Mouse (Mus musculus) mesoderm, embryonic 11.5 days (tissue): Measurements from ENCODE around the gene Kcnma1.

Source experiments
- DNase-seq: peaks from one replicate; pipeline ENCODE4 v3.0.0-alpha.2; 2012; ENCODE audit warnings: low read depth, low spot score

The Kcnma1 gene

GRCm38 (mm10) chr14:23531735-23532525, 482.4 kb downstream of the Kcnma1 start:
- no peak for DNase-seq

- DNase-seq: peak; percentile 70
Measured at GRCm38 (mm10) chr14:23529720-23530119, 484.6 kb downstream of the Kcnma1 start.

GRCm38 (mm10) chr14:23529229-23529628, 485.1 kb downstream of the Kcnma1 start:
- no peak for DNase-seq

- no peak for DNase-seq
Measured at GRCm38 (mm10) chr14:23525910-23526309, 488.4 kb downstream of the Kcnma1 start.

- no peak for DNase-seq
Measured at GRCm38 (mm10) chr14:23523825-23524491, 490.3 kb downstream of the Kcnma1 start.

GRCm38 (mm10) chr14:23522606-23523159, 491.6 kb downstream of the Kcnma1 start:
- peak; percentile 24 for DNase-seq

GRCm38 (mm10) chr14:23521080-23521684, 493.1 kb downstream of the Kcnma1 start:
- DNase-seq: no peak

- no peak for DNase-seq
Measured at GRCm38 (mm10) chr14:23517374-23517773, 496.9 kb downstream of the Kcnma1 start.

GRCm38 (mm10) chr14:23509792-23510191, 504.5 kb downstream of the Kcnma1 start:
- DNase-seq: no peak

GRCm38 (mm10) chr14:23502236-23502790, 512.0 kb downstream of the Kcnma1 start:
- DNase-seq: no peak

GRCm38 (mm10) chr14:23496801-23497200, 517.5 kb downstream of the Kcnma1 start:
- DNase-seq: no peak

- DNase-seq: no peak
Measured at GRCm38 (mm10) chr14:23496236-23496740, 518.0 kb downstream of the Kcnma1 start.

- DNase-seq: no peak
Measured at GRCm38 (mm10) chr14:23494496-23494800, 519.8 kb downstream of the Kcnma1 start.

- no peak for DNase-seq
Measured at GRCm38 (mm10) chr14:23493750-23494495, 520.4 kb downstream of the Kcnma1 start.

GRCm38 (mm10) chr14:23492581-23493360, 521.5 kb downstream of the Kcnma1 start:
- DNase-seq: no peak

GRCm38 (mm10) chr14:23491359-23491758, 522.9 kb downstream of the Kcnma1 start:
- DNase-seq: no peak

GRCm38 (mm10) chr14:23486687-23487086, 527.6 kb downstream of the Kcnma1 start:
- DNase-seq: no peak

- no peak for DNase-seq
Measured at GRCm38 (mm10) chr14:23485802-23486500, 528.3 kb downstream of the Kcnma1 start.

GRCm38 (mm10) chr14:23475129-23475528, 539.2 kb downstream of the Kcnma1 start:
- DNase-seq: no peak

- no peak for DNase-seq
Measured at GRCm38 (mm10) chr14:23470071-23470470, 544.2 kb downstream of the Kcnma1 start.
